Mouse (Mus musculus) urinary bladder, postnatal 14 days (tissue): ENCODE measurements at regions not wholly inside any gene's neighbourhood (a gene's known extent, or its start where the extent isn't known, plus 50 kb on each side); places are given as distances from the start of the nearest gene placed in this dataset.
"Not testable (repeated sequence)": the region's sequence is repeated elsewhere in the genome, so short reads cannot be mapped to it uniquely, and the experiment has no call there.

Experiments used
- DNase-seq: peaks from one replicate; pipeline ENCODE4 v3.0.0; 2021; ENCODE audit warnings: low spot score

DNA sequence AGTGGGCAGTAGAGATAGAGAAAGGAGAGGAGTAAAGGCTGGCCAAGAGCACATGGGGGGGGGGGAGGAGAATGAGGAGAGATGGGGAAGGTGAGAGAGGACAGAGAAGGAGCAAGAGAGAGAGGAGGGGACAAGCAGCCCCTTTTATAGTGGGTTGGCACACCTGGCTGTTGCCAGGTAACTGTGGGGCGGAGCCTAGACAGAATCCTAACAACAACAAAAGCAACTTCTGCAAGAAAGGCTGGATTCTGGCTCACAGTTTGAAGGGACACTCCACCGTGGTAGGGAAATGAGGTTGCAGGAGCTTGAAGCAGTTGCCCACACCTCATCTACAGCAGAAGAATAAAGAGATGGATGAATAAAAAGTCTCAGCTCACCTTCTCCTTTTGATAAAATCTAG is 115.1 kb upstream of the Rhobtb1 start:
- no peak for DNase-seq

DNA sequence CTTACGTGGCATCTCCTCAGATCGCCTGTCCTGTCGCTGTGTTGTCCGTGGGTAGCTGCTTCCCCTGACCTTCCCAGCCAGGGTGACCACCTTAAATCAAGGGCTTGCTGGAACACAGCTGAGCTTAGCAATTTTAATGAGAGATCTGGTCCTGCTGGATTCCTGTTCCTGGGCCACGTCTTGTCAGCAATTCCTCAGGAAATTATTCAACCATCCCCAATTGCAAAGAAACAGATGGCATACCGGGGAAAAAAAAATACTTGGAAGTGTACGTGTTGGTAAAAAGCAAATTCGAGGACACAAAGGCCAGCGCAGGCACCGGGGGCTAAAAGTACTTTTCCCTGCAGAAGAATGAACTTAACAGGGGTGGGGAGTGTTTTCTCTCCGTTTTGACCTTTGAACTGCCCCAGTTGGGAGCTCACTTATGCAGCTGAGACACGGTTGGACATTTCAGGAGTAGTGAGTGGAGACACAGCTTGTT is 107.0 kb upstream of the Rhobtb1 start:
- DNase-seq = no peak

DNA sequence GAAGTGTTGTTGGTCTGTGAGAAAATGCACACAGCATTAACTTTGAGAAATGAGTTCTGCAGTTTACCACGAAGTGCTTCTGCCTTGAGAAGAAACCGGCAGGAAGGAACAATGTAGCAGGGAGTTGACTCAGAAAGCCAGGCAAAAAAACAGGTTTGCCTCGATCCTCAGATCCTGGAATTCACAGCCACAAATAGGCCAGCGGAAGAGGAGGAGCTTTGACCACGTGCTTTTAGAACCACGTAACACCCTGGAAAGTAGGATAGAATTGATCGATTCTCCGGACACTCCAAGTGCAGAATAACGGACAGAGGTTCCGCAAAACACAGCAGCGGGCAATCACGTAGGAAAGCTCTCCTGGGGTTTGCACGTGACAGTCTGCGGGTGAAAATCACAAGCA is 106.0 kb upstream of the Rhobtb1 start:
- no peak for DNase-seq

DNA sequence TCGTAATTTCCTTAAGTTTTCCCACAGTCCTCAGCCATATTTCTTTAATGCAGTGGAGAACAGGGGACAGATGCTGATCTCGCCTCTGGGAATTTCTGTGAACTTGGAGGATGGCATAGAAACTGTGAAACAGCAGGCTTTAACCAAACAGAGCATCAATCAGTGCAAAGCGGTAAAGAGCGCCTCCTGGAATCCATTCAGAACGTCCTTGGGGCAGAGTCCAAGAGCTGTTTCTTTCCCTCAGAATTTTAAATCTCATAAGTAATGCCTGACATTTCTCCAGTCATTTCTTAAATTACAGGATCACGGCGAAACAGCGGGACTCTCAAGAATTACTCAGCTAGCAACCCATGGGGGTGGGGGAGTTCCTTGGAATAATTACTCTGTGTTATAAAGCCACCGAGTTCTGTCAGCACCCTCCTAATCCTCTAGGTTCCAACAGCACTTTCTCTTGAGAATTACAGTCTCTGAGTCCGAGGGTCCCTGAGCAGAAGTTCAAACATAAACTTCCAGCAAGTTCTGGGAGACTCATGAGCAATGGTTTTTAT is 105.2 kb upstream of the Rhobtb1 start:
- DNase-seq = no peak

DNA sequence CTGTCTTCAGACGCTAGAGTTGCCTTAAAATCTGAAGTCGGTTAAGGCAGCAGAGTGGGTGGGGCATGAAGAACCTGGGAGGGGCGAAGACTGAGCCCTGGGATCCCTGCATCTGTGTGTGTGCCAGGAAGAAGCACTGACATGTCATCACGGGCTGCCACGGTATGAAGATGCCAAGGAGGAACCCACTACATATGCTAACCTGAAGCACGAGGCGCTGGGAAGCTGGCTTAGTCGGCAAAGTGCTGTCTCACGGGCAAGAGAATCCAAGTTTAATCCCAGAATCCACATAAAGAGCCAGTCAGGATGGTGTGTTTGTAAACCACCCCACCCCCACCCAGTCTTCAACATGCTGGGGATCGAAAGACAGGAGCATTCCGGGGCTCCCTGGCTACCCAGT is 73.2 kb upstream of the Rhobtb1 start:
- DNase-seq = no peak

DNA sequence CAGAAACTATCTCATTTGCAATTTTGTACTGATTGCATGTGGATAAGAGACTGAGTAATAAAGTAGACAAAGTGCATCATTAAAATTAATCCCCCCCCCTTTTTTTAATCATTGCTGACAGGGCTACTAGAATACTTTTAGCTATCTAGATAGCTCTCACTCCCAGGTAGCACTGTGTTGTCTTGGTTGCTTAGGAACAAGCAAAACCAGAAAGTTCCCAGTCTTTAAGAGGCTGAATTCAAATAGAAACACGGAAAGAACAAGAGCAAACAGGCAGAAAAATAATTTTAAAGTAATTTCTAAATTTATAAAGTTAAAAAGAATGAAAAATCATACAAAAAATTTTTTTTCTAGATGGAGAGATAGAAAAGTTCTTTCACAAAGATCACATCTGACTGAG is 65.0 kb upstream of the Rhobtb1 start:
- no peak for DNase-seq

DNA sequence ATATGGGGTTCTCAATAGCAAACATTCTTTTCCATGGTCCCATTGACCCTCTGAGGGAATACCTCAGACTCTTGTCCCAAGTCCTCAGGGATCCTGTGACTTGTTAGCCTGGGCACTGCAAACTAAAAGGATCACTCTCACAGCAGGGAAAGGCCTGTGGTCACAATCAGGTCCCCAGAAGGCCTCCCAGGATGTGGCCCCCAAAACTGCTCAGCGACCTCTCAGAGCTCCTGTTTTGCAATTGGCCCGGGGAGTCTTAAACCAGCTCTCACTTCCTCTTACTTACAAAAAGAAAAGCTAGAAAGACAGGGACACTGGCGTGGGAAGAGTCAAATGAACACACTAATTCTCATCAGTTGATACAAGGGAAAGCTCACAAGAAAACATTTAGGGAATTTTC is 59.4 kb upstream of the Rhobtb1 start:
- DNase-seq = no peak

DNA sequence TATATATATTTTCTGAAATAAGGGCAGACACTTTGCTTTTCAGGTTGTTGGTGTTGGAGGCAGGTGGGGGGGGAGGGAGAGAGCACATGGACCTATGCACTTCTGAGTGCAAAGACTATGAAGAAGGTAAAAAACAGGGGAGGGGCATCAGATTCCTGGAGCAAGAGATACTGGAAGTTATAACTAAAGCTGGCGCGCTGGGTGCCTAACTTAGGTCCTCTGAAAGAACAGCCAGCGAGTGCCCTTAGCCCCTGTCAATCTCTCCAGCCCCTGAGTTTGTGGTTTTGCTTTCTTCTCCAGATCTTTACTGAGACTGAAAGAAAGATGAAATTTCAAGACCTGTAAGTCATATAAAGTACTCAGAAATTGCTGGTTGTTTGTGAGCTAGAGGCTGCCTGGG is 51.2 kb upstream of the Rhobtb1 start:
- DNase-seq = no peak

DNA sequence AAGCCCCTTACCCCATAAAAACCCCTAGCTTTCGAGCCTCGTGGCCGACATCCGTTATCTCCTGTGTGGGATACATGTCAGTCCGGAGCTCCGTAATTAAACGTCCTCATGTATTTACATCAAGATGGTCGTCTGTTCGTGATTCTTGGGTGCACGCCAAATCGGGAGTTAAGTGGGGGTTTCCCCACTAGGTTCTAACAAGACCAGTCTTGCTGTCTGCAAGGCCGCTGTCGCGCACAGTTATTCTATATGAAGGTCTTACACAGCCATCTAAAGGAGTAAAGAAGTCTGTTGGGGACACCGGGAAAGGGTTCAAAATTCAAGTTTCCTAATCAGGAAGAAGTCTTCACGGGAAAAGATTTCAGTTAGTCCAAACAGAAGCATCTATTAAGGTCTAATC is 50.5 kb upstream of the Rhobtb1 start:
- not testable (repeated sequence) for DNase-seq
